Mouse (Mus musculus) E14TG2a.4 (cell line): ENCODE measurements around the gene Il11ra1.
"Not testable (repeated sequence)": the region's sequence is repeated elsewhere in the genome, so short reads cannot be mapped to it uniquely, and the experiment has no call there.

Experiments used
- H3K27me3 ChIP-seq: 2 replicates; pipeline ENCODE4 v1.6.1; 2014; ENCODE audit warnings: low read length, control low read depth; ENCODE audit not compliant: insufficient read depth
- H3K36me3 ChIP-seq: 2 replicates; pipeline ENCODE4 v1.6.1; 2014; ENCODE audit warnings: low read length, control low read depth; ENCODE audit not compliant: insufficient read depth
- H3K4me1 ChIP-seq: replicated peaks from 2 replicates; pipeline ENCODE4 v1.6.1; 2014; ENCODE audit warnings: low read depth, low read length, control low read depth
- H3K4me3 ChIP-seq: replicated peaks from 2 replicates; pipeline ENCODE4 v1.5.1; 2014; ENCODE audit warnings: mild to moderate bottlenecking, low read length
- H3K9me3 ChIP-seq: 2 replicates; pipeline ENCODE4 v1.6.1; 2014; ENCODE audit warnings: low read length, control low read depth
- CTCF ChIP-seq: conservative IDR thresholded peaks from 2 replicates; pipeline ENCODE4 v1.5.1; 2014; ENCODE audit warnings: low read length
- NANOG ChIP-seq: IDR thresholded peaks from 2 replicates; pipeline ENCODE4 v1.6.1; 2014; ENCODE audit warnings: borderline replicate concordance, low read length, mixed read lengths
- POU5F1 ChIP-seq: IDR thresholded peaks from 2 replicates; pipeline ENCODE4 v1.6.1; 2014; ENCODE audit warnings: low read length, borderline replicate concordance

Gene Il11ra1

GRCm38 (mm10) chr4:41699783-41700182 is at the start of gene Il11ra1:
TSS of gene Il11ra1 (plus strand) at chr4:41699989.
- not testable (repeated sequence) for H3K36me3 ChIP-seq, H3K9me3 ChIP-seq, H3K4me3 ChIP-seq
- H3K4me1 ChIP-seq = peaks cover 20% of the 10 kb centered on the region
- H3K27me3 ChIP-seq = peaks cover 32% of the 10 kb centered on the region

- H3K9me3 ChIP-seq = no peaks in the 10 kb centered on the region
- H3K36me3 ChIP-seq = no peaks in the 10 kb centered on the region
- peaks cover 35% of the 10 kb centered on the region for H3K4me1 ChIP-seq
- peaks cover 35% of the 10 kb centered on the region for H3K27me3 ChIP-seq
- no peak overlapping the region for H3K4me3 ChIP-seq
- TF ChIP-seq CTCF = peak; percentile 75
- no peak for TF ChIP-seq NANOG
- no peak for TF ChIP-seq POU5F1
These were observed 46.5 kb upstream of the Il11ra1 start for GRCm38 (mm10) chr4:41653296-41653695.

DNA sequence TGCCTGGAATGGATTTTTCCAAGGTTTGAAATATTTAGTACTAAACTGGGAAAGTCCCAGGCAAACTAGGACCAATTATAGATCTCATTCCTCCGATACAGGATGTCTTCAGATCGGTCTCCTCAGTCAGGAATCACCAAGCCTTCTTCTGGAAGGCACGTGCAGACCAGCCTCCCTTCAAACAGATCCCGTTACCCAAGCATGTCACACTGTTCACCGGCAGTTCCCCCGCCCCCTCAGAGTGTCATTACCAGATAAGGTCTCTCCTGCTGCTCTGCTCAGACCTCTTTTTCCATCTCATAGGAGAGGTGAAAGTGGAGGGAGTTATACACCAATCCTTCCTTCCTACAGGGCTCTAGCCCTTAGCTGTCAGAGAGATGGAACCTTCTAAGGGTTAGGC is 46.1 kb upstream of the Il11ra1 start:
- TF ChIP-seq POU5F1 = no peak
- TF ChIP-seq CTCF = no peak
- no peak for TF ChIP-seq NANOG
- H3K27me3 ChIP-seq = peaks cover 35% of the 10 kb centered on the region
- H3K4me1 ChIP-seq = peaks cover 34% of the 10 kb centered on the region

DNA sequence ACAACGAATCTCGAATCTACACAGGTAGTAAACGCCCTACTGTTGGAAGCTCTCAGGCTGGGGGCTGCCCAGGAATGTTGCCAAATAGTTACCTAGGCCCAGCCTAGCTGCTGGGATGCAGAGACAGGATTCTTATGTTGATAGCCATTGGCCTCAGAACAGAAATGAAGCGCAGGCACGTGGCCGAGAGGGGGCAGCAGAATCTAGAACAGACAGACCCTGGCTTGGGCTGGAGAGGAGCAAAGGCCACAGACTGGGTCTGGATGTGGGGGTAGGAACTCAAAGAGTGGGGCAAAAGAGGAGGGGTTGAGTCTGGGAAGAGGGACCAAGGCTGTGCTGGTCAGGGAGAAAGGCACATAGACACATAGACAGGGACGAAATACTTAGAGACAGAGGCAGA is 45.6 kb upstream of the Il11ra1 start:
- H3K4me3 ChIP-seq = 0 out of 2 replicates have a peak overlapping the region, but pooled peaks have one; percentile 2
- peaks cover 37% of the 10 kb centered on the region for H3K4me1 ChIP-seq
- peaks cover 35% of the 10 kb centered on the region for H3K27me3 ChIP-seq
- TF ChIP-seq POU5F1 = no peak
- no peak for TF ChIP-seq NANOG
- peak; percentile 40 for TF ChIP-seq CTCF
- no peaks in the 10 kb centered on the region for H3K36me3 ChIP-seq
- no peaks in the 10 kb centered on the region for H3K9me3 ChIP-seq

More for the DNA sequence above, 46.1 kb upstream of the Il11ra1 start:
- Histone ChIP-seq H3K4me3 (0 out of 2 replicates have a peak overlapping the region, but pooled peaks have one; percentile 2), H3K36me3 (no peaks in the 10 kb centered on the region), H3K9me3 (no peaks in the 10 kb centered on the region)

DNA sequence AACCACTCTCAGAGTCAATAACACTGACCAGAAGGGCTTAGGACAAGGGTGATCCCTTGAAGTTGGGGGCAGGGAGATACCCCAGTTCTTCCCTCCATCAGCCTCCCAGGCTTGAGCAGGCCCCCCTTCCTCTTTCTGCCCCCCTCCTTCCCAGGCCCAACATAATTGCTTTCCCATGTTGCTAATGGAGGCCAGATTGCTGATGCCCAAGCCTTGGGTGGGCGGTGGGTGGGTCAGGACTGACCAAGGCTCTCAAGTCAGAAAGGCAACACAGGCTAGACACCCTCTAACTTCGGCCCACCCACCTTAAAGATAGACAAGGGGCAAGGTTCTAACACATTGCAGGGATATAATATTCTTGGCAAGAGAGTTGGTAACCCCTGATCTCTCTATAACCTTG is 44.3 kb upstream of the Il11ra1 start:
- Histone ChIP-seq H3K36me3 (no peaks in the 10 kb centered on the region), H3K27me3 (peaks cover 30% of the 10 kb centered on the region), H3K4me3 (no peak overlapping the region), H3K4me1 (peaks cover 42% of the 10 kb centered on the region), H3K9me3 (no peaks in the 10 kb centered on the region)
- TF ChIP-seq NANOG = no peak
- TF ChIP-seq CTCF = no peak
- TF ChIP-seq POU5F1 = no peak

DNA sequence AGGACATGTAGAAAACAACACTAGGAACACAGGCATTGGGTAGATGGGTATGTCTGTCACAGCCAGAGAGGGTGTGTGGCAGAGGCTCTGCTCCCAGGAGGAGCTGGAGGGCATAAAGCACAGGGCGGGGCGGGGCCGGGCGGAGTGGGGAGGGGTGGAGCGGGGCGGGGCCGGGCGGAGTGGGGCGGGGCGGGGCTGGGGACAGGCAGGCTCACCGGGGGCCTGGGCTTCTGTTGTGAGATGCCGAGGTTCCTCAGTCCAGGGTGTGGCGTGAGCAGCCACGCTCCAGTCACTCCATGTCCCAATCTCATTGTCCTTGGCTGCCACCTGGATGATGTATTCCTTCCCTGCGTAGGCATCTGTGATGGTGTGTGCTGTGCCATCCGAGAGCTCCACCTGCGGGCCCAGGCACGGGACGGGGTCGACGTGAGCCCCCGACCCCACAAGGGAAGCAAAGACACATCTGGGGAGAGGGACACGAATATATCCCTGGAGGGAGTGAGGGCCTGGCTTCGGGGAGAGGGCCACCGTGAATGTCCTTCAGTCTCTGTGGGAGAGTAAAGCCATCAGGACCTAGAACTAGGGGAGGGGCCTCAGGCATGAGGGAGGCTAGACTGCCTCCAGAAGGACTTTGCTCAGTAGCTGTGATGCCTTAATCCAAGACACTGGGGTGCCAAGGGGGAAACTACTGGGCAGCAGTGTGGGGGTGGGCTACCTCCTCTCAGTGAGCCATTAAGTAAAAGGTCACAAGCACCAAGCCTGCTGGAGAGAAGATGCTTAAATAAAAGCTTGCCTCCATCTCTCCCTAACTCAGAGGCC is 41.0 kb upstream of the Il11ra1 start:
- Histone ChIP-seq H3K4me1 (peaks cover 45% of the 10 kb centered on the region), H3K4me3 (peak overlapping the region; percentile 43), H3K36me3 (peaks cover 3% of the 10 kb centered on the region; the same call in 1 of the 2 replicates), H3K27me3 (peaks cover 35% of the 10 kb centered on the region), H3K9me3 (no peaks in the 10 kb centered on the region)
- TF ChIP-seq NANOG = no peak

DNA sequence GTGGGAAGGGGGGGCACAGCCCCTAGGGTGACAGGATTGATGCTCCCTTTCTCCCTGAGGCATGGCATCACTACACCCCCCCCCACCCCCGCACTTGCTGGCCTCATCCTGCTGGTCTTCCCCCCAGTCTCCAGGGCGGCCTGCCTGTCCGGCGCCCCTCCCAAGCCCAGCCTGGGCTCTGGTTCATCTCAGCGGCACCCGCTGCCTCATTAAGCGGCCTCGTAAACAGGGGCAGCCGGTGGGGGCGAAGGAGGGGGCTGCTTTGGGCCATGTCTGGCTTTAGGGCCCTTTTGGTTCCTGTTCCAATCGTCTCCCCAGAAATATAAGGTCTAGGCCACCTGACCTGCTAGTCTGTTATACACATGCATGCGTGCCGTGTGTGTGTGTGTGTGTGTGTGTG is 40.2 kb upstream of the Il11ra1 start:
- H3K36me3 ChIP-seq = peaks cover 3% of the 10 kb centered on the region; the same call in 1 of the 2 replicates
- peaks cover 46% of the 10 kb centered on the region for H3K4me1 ChIP-seq
- H3K4me3 ChIP-seq = no peak overlapping the region
- TF ChIP-seq POU5F1 = no peak
- TF ChIP-seq CTCF = no peak
- TF ChIP-seq NANOG = no peak
- peaks cover 35% of the 10 kb centered on the region for H3K27me3 ChIP-seq
- H3K9me3 ChIP-seq = no peaks in the 10 kb centered on the region

- Histone ChIP-seq H3K4me1 (peaks cover 58% of the 10 kb centered on the region), H3K9me3 (no peaks in the 10 kb centered on the region), H3K36me3 (peaks cover 3% of the 10 kb centered on the region; the same call in 1 of the 2 replicates), H3K4me3 (no peak overlapping the region), H3K27me3 (peaks cover 30% of the 10 kb centered on the region)
- TF ChIP-seq NANOG (no peak), POU5F1 (no peak), CTCF (no peak)
These were observed 38.8 kb upstream of the Il11ra1 start for GRCm38 (mm10) chr4:41660851-41661430.
